Mouse (Mus musculus): ENCODE data around the gene Olfr1501.
"Not testable (repeated sequence)": the region's sequence is repeated elsewhere in the genome, so short reads cannot be mapped to it uniquely, and the experiment has no call there.

The Olfr1501 gene

GRCm38 (mm10) chr19:13850592-13850991, at the start of gene Olfr1501:
Gene Olfr1501, minus strand, starts transcription at chr19:13850692.
- DNase-seq (ENCODE audit: low spot score), result not testable (repeated sequence)

DNA sequence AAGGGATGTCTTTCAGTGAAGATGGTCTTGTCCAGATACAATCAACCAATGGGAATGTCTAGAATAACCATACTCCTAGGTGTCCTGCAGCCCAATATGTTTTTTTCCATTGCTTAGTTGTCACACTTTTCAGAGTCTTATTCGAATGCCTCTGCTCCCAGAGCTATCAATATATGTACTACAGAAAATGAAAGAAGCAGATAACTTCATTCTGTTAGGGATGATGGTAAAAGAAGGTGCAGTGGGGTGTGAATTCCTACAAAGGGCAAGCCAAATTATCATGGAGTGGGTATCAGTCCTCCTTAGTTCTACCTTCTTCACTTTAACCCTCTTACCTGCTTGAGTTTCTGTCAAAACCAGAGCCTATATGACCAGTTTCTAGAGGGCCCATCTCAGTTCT, 47.3 kb upstream of the Olfr1501 start, which contains the start of gene Olfr1504:
Olfr1504 (minus strand) TSS at position 101 of the 400 bp plus-strand sequence.
- no peak for DNase-seq (ENCODE audit: low spot score)

GRCm38 (mm10) chr19:13861495-13861894, 11.0 kb upstream of the Olfr1501 start, which contains the start of gene Olfr1502:
Gene Olfr1502, plus strand, starts transcription at chr19:13861795.
- no peak for DNase-seq (ENCODE audit: low spot score)

- DNase-seq (ENCODE audit: low spot score), result no peak
Observed at GRCm38 (mm10) chr19:13830388-13830787, 20.1 kb downstream of the Olfr1501 start, which contains the start of gene Olfr1500. Gene Olfr1500, minus strand, starts transcription at chr19:13830488.

DNA sequence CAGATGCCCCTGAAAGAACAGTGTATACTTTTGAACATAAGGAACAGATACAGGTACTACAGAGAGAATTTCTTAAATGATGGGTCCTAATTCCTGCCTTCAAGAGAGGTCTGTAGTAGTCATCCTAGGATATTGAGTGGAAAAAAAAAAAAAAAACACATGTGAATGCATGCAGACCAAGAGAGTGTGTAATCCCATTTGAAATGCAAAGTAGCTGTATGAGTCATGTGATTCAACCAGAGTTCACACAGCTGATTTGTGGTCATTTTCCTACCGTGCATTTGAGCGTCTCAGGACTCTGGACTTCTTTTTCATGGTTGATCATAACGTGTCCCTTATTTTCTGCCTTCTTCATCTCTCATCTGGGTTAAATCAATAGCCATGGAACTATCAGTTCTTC, 22.0 kb downstream of the Olfr1501 start:
- DNase-seq (ENCODE audit: low spot score), result no peak

- DNase-seq (ENCODE audit: low spot score), result no peak
Observed at GRCm38 (mm10) chr19:13820847-13821246, 29.6 kb downstream of the Olfr1501 start.

DNA sequence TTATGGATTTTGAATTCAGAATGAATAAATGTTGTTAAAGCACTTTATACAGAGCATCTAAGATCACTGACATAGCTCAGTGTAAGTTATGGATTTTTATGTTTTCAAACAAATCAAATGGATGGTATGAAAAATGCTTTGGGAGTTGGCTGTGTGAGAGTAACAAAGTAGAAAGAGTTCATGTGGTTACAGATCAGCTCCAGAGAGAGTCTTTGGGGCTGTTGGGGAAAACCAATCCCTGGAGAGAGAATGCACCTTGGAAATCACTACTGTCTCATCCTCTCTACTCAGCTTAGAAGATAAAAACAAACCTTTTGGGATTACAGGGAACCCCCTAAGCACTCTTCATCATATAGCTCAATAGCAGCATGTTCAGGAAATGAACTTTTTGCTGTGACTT, 31.1 kb downstream of the Olfr1501 start, which contains the start of gene Olfr1499:
Olfr1499 (minus strand) TSS at position 101 of the 400 bp plus-strand sequence.
- no peak for DNase-seq (ENCODE audit: low spot score)

- DNase-seq (ENCODE audit: low spot score), result no peak
Observed at GRCm38 (mm10) chr19:13818827-13819226, 31.7 kb downstream of the Olfr1501 start.

DNA sequence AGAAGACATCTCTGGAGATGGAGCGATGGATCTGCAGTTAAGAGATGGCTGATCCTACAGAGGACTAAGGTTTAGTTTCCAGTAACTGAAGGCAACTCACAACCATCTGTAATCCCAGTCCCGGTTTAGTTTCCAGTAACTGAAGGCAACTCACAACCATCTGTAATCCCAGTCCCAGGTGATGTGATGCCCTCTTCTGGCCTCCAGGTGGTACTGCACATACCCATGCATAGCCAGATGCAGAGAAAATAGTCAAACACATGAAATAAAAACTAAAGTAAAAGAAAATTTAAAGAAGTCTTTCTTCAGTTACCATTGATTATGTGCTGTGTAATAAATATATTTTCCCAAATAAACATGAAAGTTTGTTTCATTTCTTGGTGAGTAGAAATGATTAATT, 37.7 kb downstream of the Olfr1501 start:
- DNase-seq (ENCODE audit: low spot score), result no peak

- DNase-seq (ENCODE audit: low spot score), result not testable (repeated sequence)
Observed at GRCm38 (mm10) chr19:13805486-13805885, 45.0 kb downstream of the Olfr1501 start.

DNA sequence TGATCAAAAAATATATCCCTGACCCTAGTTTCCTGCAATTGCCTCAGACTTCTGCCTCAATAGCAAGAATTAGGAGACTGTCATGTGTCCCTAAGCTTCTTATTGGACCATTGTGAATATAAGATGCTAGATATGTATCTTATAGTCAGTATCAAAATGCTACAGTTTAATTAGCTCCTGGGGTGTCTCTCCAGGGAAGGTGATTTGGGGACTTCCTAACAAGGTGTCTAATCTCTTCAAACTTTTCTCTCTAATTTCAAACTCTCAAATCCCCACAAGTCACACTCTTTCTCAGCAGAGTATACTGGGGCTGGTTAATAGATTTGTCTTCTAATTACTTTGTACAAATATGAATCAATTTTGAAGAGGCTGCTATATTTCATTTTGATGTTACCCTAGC, 52.4 kb downstream of the Olfr1501 start, which contains the start of gene Olfr1497:
Olfr1497 (minus strand) TSS at position 101 of the 400 bp plus-strand sequence.
- no peak for DNase-seq (ENCODE audit: low spot score)
